Mouse (Mus musculus): ENCODE measurements around the gene Dst. TPM values are rescaled to one million over a fixed set of nuclear protein-coding genes. Genes with fewer than 3 reads are reported as not detected.
A peak's percentile ranks its signal among the peaks of the same experiment; 100 is the strongest.

Gene Dst
- polyA plus RNA-seq, 1 experiment from 2014 or later, result 18.8 TPM

DNA sequence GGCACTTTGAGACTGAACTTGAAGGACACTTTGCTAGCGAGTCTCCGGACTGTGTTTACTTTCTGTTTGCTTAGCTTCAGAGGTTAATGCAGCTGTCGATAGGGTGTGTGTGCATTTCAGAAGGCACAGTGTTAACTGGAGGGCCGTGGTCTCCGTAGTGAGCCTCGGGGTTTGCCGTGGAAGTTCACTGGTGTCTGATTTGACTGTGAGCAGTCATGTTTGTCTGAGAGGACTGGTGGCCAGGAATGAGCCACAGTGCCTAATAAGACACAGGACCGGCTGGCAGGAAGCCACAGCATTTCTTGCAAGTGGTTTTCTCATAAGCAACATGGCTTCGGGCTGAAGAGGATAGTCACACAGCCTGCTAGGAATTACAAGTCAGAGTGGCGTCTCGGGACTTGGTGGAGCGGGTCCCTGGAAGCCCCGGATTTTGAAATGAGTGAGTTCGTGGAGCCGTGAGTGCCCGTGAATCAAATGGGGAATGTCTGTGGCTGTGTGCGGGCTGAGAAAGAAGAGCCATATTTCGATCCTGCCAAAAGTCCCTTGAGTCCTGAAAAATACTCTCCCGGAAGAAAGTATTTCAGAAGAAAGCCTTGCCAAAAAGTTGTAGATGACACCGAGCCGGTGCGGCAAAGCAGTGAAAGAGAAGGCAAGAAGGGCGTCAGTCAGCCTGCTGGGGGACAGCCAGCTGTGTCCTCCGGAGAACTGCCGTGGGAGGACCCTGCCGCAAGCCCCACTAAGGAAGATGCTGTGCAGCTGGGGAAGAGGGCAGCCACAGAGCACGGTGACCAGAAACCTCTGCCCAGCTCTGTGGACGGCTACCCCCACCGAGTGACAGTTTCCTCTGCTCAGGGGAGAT is 213.4 kb downstream of the Dst start:
- H3K4me3 ChIP-seq, result no peak overlapping the region
- H3K4me1 ChIP-seq, result peaks cover 15% of the 10 kb centered on the region
- no peak for DNase-seq (ENCODE audit: low spot score)
- no peaks in the 10 kb centered on the region for H3K27me3 ChIP-seq (ENCODE audit: low read depth, poor library complexity, severe bottlenecking)
- 83% methylated on average over 29 of the region's 29 CpGs for WGBS
- H3K27ac ChIP-seq (replicated peaks), result peak overlapping the region; percentile 52; the same call in 1 of the 2 replicates
- H3K9me3 ChIP-seq (replicated peaks), result no peaks in the 10 kb centered on the region
- H3K36me3 ChIP-seq, result no peaks in the 10 kb centered on the region

DNA sequence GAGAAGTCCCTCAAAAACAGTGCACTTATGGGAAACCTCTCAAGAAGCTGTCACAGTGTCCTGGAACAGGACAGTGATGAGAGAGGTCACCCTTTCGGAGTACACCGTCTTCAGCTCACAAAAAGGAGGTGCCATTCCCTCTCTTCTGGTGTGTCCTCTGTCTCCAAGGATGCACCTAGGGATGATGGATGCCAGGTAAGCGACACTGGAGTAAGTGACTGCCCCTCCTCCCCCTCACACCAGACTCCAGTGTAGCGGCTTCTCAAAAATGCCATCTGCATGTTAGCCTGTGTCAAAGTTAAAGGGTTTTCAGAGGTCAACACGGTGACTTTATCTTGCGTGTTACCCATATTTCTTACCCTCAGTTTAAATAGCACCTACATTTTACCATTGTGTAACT is 214.2 kb downstream of the Dst start:
- DNase-seq (ENCODE audit: low spot score), result no peak
- Histone ChIP-seq H3K27me3 (ENCODE audit: low read depth, poor library complexity, severe bottlenecking) (no peaks in the 10 kb centered on the region), H3K27ac (replicated peaks) (no peak overlapping the region), H3K4me1 (peaks cover 15% of the 10 kb centered on the region), H3K9me3 (replicated peaks) (no peaks in the 10 kb centered on the region), H3K36me3 (no peaks in the 10 kb centered on the region), H3K4me3 (no peak overlapping the region)
- 93% methylated on average over 6 of the region's 6 CpGs for WGBS

- DNase-seq (ENCODE audit: low spot score), result no peak
- no peaks in the 10 kb centered on the region for H3K36me3 ChIP-seq
- H3K4me3 ChIP-seq, result no peak overlapping the region
- WGBS, result 89% methylated on average over 1 of the region's 1 CpGs
- H3K27me3 ChIP-seq (ENCODE audit: low read depth, poor library complexity, severe bottlenecking), result no peaks in the 10 kb centered on the region
- no peak overlapping the region for H3K27ac ChIP-seq (replicated peaks)
- peaks cover 19% of the 10 kb centered on the region for H3K4me1 ChIP-seq
- no peaks in the 10 kb centered on the region for H3K9me3 ChIP-seq (replicated peaks)
Observed at GRCm38 (mm10) chr1:34122905-34123304, 214.9 kb downstream of the Dst start.

GRCm38 (mm10) chr1:34123334-34123733 is 215.3 kb downstream of the Dst start:
- Histone ChIP-seq H3K9me3 (replicated peaks) (no peaks in the 10 kb centered on the region), H3K27me3 (ENCODE audit: low read depth, poor library complexity, severe bottlenecking) (no peaks in the 10 kb centered on the region), H3K4me1 (peaks cover 21% of the 10 kb centered on the region), H3K27ac (replicated peaks) (no peak overlapping the region), H3K36me3 (no peaks in the 10 kb centered on the region), H3K4me3 (no peak overlapping the region)
- WGBS, result 86% methylated on average over 5 of the region's 5 CpGs
- DNase-seq (ENCODE audit: low spot score), result no peak

DNA sequence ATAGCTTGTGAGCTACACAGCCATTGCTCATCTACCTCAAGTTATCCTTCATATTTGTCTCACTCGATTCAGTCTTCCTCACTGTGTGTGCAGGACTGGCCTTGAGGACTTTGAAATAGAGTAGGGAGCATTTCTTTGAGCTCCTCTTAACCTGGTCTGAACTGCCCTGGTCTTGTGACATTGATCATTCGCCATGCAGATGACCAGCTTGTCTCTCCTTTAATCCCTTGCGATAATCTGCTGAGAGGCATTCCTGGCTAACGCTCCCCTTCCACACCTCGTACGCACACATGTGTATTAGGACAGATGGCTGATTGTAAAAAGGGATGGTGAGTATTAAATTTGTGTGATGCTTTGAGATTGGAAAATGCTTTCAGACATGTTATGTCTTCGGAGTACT is 216.4 kb downstream of the Dst start:
- Histone ChIP-seq H3K27ac (replicated peaks) (no peak overlapping the region), H3K36me3 (no peaks in the 10 kb centered on the region), H3K4me3 (no peak overlapping the region), H3K27me3 (ENCODE audit: low read depth, poor library complexity, severe bottlenecking) (no peaks in the 10 kb centered on the region), H3K9me3 (replicated peaks) (no peaks in the 10 kb centered on the region), H3K4me1 (peaks cover 21% of the 10 kb centered on the region)
- DNase-seq (ENCODE audit: low spot score), result no peak
- WGBS, result 85% methylated on average over 7 of the region's 7 CpGs

DNA sequence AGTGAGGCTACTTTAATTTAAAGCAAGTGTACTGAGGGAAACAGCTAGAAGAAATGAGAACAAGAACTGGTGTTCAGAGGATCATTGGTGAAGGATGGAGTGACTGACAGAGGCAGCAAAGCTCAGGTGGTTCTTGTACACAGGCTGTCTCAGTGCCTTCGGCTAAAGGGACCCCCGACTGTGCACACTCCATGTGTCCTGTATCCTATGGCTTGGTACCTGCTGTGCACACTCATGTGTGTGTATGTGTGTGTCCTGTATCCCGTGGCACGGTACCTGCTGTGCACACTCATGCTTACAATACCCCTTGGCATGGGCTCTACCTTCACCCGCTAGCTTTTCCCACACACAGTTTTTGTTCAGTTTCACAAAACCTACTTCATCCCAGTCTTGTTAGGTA is 217.1 kb downstream of the Dst start:
- 91% methylated on average over 5 of the region's 5 CpGs for WGBS
- no peak for DNase-seq (ENCODE audit: low spot score)
- H3K27me3 ChIP-seq (ENCODE audit: low read depth, poor library complexity, severe bottlenecking), result no peaks in the 10 kb centered on the region

DNA sequence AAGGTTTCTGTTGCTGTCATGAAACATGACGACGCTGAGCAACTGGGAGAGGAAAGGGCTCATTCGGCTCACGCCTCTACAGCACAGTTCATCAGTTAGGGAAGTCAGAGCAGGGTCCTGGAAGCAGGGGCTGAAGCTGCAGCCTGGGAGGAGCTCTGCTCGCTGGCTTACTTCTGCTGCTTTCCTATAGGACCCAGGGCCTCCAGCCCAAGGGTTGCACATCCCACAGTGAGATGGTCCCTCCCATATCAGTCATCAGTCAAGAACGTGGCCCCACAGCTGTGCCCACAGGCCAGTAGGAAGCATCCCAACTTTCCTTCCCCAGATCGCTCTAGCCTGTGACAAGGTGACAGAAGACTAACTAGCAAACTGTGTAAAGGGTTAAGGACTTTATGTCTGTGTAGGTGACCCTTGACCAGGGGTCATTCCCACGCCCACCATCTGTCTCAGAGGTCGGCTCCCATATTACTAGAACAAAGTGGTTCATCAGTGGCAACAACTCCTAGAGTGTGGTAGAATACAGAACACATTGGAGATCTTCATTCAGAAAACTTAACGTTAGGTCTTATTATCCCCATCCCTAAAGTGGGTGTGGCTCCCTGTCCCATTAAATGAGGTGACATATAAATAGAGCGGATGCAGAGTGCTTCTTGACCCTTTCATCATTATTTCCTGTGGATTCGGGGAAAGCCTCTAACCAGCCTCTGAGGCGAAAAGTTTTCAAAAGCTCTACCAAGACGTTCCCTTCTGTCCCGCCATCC is 219.9 kb downstream of the Dst start:
- Histone ChIP-seq H3K36me3 (no peaks in the 10 kb centered on the region), H3K9me3 (replicated peaks) (no peaks in the 10 kb centered on the region), H3K4me1 (peaks cover 13% of the 10 kb centered on the region), H3K4me3 (no peak overlapping the region), H3K27ac (replicated peaks) (no peak overlapping the region), H3K27me3 (ENCODE audit: low read depth, poor library complexity, severe bottlenecking) (no peaks in the 10 kb centered on the region)
- 77% methylated on average over 15 of the region's 15 CpGs for WGBS
- DNase-seq (ENCODE audit: low spot score), result no peak

More for the DNA sequence above, 217.1 kb downstream of the Dst start:
- no peak overlapping the region for H3K4me3 ChIP-seq
- H3K4me1 ChIP-seq, result peaks cover 21% of the 10 kb centered on the region
- H3K36me3 ChIP-seq, result no peaks in the 10 kb centered on the region
- no peaks in the 10 kb centered on the region for H3K9me3 ChIP-seq (replicated peaks)
- no peak overlapping the region for H3K27ac ChIP-seq (replicated peaks)

DNA sequence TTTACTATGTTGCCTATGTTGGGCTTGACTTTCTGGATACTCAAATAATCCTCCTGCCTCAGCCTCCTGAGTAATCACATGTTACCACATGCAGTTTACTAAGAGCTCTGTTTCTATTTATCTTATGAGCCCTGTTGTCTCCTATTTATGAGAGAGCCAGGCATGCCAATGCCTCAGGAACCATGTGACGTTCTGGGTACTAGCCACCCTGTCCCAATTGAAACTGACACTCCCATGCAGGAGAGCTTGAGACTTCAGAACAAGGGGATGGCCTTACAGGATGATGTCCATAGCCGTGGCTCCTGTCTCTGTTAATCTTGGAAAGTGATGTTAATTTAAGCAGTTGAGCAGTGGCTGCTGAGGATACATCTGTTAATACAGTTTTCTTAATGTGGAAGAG is 220.8 kb downstream of the Dst start:
- DNase-seq (ENCODE audit: low spot score), result no peak
- H3K27me3 ChIP-seq (ENCODE audit: low read depth, poor library complexity, severe bottlenecking), result no peaks in the 10 kb centered on the region

GRCm38 (mm10) chr1:34129691-34130090 is 221.7 kb downstream of the Dst start:
- no peaks in the 10 kb centered on the region for H3K27me3 ChIP-seq (ENCODE audit: low read depth, poor library complexity, severe bottlenecking)
- 92% methylated on average over 9 of the region's 9 CpGs for WGBS

More for the DNA sequence above, 220.8 kb downstream of the Dst start:
- H3K4me3 ChIP-seq, result no peak overlapping the region
- WGBS, result 91% methylated on average over 2 of the region's 2 CpGs
- H3K4me1 ChIP-seq, result peaks cover 21% of the 10 kb centered on the region
- no peaks in the 10 kb centered on the region for H3K9me3 ChIP-seq (replicated peaks)
- no peak overlapping the region for H3K27ac ChIP-seq (replicated peaks)
- no peaks in the 10 kb centered on the region for H3K36me3 ChIP-seq

GRCm38 (mm10) chr1:34130804-34131203 is 222.8 kb downstream of the Dst start:
- no peak overlapping the region for H3K27ac ChIP-seq (replicated peaks)
- H3K4me1 ChIP-seq, result peaks cover 18% of the 10 kb centered on the region
- no peaks in the 10 kb centered on the region for H3K27me3 ChIP-seq (ENCODE audit: low read depth, poor library complexity, severe bottlenecking)
- no peaks in the 10 kb centered on the region for H3K9me3 ChIP-seq (replicated peaks)
- no peak overlapping the region for H3K4me3 ChIP-seq
- no peak for DNase-seq (ENCODE audit: low spot score)
- 64% methylated on average over 10 of the region's 10 CpGs for WGBS
- peaks cover 3% of the 10 kb centered on the region; the same call in 1 of the 2 replicates for H3K36me3 ChIP-seq

More at GRCm38 (mm10) chr1:34129691-34130090, 221.7 kb downstream of the Dst start:
- Histone ChIP-seq H3K36me3 (no peaks in the 10 kb centered on the region), H3K4me1 (peaks cover 18% of the 10 kb centered on the region), H3K27ac (replicated peaks) (no peak overlapping the region), H3K4me3 (no peak overlapping the region), H3K9me3 (replicated peaks) (no peaks in the 10 kb centered on the region)
- DNase-seq (ENCODE audit: low spot score), result no peak

- DNase-seq (ENCODE audit: low spot score), result no peak
- Histone ChIP-seq H3K27ac (replicated peaks) (no peak overlapping the region), H3K4me3 (no peak overlapping the region), H3K27me3 (ENCODE audit: low read depth, poor library complexity, severe bottlenecking) (no peaks in the 10 kb centered on the region), H3K9me3 (replicated peaks) (no peaks in the 10 kb centered on the region), H3K4me1 (peaks cover 15% of the 10 kb centered on the region), H3K36me3 (peaks cover 6% of the 10 kb centered on the region)
- WGBS, result 90% methylated on average over 16 of the region's 16 CpGs
Observed at GRCm38 (mm10) chr1:34132875-34133274, 224.8 kb downstream of the Dst start.

DNA sequence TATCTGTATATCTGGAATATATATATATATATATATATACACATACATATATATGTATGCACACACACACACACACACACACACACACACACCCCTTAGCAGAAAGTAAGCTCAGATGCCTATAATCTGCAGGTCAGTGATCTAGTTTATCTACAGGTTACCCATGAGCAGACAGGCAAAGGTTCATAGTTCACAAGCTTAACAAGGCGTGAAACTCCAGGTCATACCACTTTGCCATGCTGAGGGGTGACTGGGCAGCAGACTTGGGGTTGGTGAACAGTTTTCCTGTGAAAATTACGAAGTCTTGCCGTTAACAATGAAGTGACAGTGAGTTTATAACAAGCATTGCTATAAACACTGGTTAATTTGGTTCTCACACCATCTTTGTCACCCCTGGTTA is 227.5 kb downstream of the Dst start:
- Histone ChIP-seq H3K9me3 (replicated peaks) (no peaks in the 10 kb centered on the region), H3K36me3 (peaks cover 6% of the 10 kb centered on the region), H3K27me3 (ENCODE audit: low read depth, poor library complexity, severe bottlenecking) (no peaks in the 10 kb centered on the region), H3K4me3 (no peak overlapping the region), H3K27ac (replicated peaks) (no peak overlapping the region), H3K4me1 (peaks cover 17% of the 10 kb centered on the region)
- WGBS, result 91% methylated on average over 3 of the region's 3 CpGs
- no peak for DNase-seq (ENCODE audit: low spot score)

Measured in midbrain, embryonic 10.5 days (tissue).